Mouse (Mus musculus): ENCODE results near the gene Gm48552. TPM values are rescaled to one million over a fixed set of nuclear protein-coding genes. Genes with fewer than 3 reads are reported as not detected.
A peak's percentile ranks its signal among the peaks of the same experiment; 100 is the strongest.

The Gm48552 gene
- polyA plus RNA-seq, 1 experiment: 0.73 TPM

DNA sequence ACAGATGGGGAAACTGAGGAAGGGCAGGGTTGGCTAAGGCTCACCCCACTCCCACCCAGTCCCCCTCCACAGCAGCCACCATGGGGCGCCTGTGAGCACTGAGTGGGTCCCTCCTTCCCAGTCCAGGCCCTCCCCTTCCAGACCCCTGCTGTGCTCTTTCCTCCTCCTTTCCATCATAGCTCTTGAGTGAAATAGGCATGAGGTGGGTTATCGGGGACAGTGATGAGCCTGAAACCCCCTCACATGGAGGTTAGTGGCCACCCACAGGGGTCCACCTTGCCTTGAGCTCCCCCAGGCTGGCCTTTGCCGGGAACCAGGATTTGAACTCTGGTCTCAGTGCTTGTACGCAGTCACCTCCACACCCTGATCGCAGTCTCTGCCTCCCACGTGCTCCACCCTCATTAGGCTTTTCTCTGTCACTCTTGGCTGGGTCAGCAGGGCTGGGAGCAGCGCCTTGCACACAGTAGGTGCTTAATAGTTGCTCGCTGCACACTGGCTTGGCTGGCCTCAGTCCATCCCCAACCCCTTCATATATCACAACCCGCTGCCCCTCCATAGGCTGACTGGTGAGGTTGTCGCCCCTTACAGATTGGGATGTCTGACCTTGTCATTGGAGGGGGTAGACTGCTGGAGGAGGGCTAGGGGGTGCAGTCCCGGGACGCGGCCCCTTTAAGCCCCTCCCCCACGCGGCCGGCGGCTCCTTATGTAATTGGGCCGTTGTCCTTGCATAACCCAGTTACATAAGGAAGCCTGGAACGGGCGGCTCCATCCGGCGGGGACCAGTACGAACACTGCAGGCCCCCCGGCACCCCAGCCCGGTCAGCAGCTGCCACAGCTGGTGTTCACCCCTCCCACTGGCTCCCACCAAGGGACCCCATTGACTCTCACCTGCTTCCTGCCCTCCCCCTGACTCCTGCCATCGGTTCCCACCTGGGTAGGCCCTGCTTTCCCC, 24.8 kb downstream of the Gm48552 start:
- Histone ChIP-seq H3K27me3 (ENCODE audit: control insufficient read depth, insufficient read depth, insufficient read length) (no peaks in the 10 kb centered on the region), H3K36me3 (ENCODE audit: control insufficient read depth, insufficient read depth) (peaks cover 5% of the 10 kb centered on the region), H3K79me2 (ENCODE audit: control insufficient read depth, insufficient read depth) (peaks cover 51% of the 10 kb centered on the region), H3K4me3 (no peak overlapping the region), H3K4me2 (ENCODE audit: low read depth) (peak overlapping the region; percentile 76), H3ac (ENCODE audit: control insufficient read depth, insufficient read length) (no peak overlapping the region)
- no peak for TF ChIP-seq E2F4 (IDR thresholded peaks at IDR 0.05; ENCODE audit: insufficient read depth)
- no peak for TF ChIP-seq MYOG (IDR thresholded peaks at IDR 0.05; ENCODE audit: control insufficient read depth in 1 of 3, insufficient read depth in 1 of 3, insufficient read length in 2 of 3, low read depth in 2 of 3)
- TF ChIP-seq CEBPB (IDR thresholded peaks at IDR 0.05; ENCODE audit: insufficient read depth, poor library complexity, severe bottlenecking): no peak
- no peak for TF ChIP-seq TCF3 (IDR thresholded peaks at IDR 0.05; ENCODE audit: insufficient read length, low read depth)
- TF ChIP-seq USF1 (IDR thresholded peaks at IDR 0.05; ENCODE audit: low read depth): no peak
- TF ChIP-seq TCF12 (IDR thresholded peaks at IDR 0.05; ENCODE audit: insufficient read depth, poor library complexity, severe bottlenecking): no peak
- no peak for TF ChIP-seq POLR2AphosphoS2 (IDR thresholded peaks at IDR 0.05; ENCODE audit: insufficient read length, low read depth)
- no peak for TF ChIP-seq MAX (IDR thresholded peaks at IDR 0.05; ENCODE audit: low read depth)
- TF ChIP-seq MYOD1 (IDR thresholded peaks at IDR 0.05; ENCODE audit: control insufficient read depth in 1 of 3, insufficient read length in 2 of 3, low read depth in 2 of 3): no peak
- TF ChIP-seq SRF (IDR thresholded peaks at IDR 0.05; ENCODE audit: control insufficient read depth, insufficient read length, low read depth): no peak
- TF ChIP-seq REST (IDR thresholded peaks at IDR 0.05; ENCODE audit: insufficient read depth, insufficient read length): no peak
- TF ChIP-seq POLR2A (IDR thresholded peaks at IDR 0.05; ENCODE audit: insufficient read length, low read depth): no peak

DNA sequence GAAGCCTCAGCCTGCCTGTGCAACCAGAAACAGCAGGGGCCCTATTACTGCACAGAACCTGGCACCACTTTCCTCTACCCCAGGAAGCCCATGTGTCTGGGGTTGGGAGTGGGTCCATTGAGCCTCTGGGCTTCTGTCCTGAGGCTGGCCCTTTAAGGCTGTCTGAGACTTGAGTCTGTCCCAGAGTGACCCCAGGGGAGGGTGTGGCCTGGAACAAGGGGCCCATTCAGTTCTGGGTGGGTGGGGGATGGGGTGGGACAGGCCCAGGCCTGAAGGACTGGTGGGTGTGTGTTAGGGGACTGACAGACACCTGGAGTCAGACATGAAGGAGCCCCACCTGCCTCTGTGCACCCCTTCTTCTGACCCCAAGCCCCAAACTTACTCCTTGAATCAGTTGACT, 25.9 kb downstream of the Gm48552 start:
- H3K79me2 ChIP-seq (ENCODE audit: control insufficient read depth, insufficient read depth): peaks cover 61% of the 10 kb centered on the region
- H3K4me3 ChIP-seq: no peak overlapping the region
- peak overlapping the region; percentile 61 for H3K4me2 ChIP-seq (ENCODE audit: low read depth)
- H3ac ChIP-seq (ENCODE audit: control insufficient read depth, insufficient read length): no peak overlapping the region
- H3K36me3 ChIP-seq (ENCODE audit: control insufficient read depth, insufficient read depth): peaks cover 5% of the 10 kb centered on the region
- TF ChIP-seq SRF (IDR thresholded peaks at IDR 0.05; ENCODE audit: control insufficient read depth, insufficient read length, low read depth) (no peak), E2F4 (IDR thresholded peaks at IDR 0.05; ENCODE audit: insufficient read depth) (no peak), MAX (IDR thresholded peaks at IDR 0.05; ENCODE audit: low read depth) (no peak), MYOD1 (IDR thresholded peaks at IDR 0.05; ENCODE audit: control insufficient read depth in 1 of 3, insufficient read length in 2 of 3, low read depth in 2 of 3) (peak in 1 of 3 experiments; percentile 8), POLR2AphosphoS2 (IDR thresholded peaks at IDR 0.05; ENCODE audit: insufficient read length, low read depth) (no peak), CEBPB (IDR thresholded peaks at IDR 0.05; ENCODE audit: insufficient read depth, poor library complexity, severe bottlenecking) (no peak)
- H3K27me3 ChIP-seq (ENCODE audit: control insufficient read depth, insufficient read depth, insufficient read length): no peaks in the 10 kb centered on the region

DNA sequence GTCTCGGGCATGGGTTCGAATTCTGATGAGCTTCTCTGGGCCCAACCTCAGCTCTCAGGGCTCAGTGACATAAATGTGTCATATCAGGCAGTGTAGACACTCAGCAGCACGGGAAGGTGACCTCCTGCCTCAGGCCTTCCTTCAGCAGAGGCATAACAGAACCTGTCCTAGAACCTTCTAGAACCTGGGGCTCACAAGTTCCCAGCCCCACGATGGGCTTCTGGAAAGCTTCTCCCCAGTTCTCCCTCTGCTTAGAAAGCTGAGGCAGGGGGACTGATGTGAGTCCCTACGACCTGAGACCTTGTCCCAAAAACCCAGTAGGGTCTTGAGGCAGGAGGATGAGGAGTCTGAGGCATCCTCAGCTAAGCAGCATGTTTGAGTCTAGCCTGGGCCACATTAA, 26.3 kb downstream of the Gm48552 start:
- H3K36me3 ChIP-seq (ENCODE audit: control insufficient read depth, insufficient read depth): peaks cover 5% of the 10 kb centered on the region

DNA sequence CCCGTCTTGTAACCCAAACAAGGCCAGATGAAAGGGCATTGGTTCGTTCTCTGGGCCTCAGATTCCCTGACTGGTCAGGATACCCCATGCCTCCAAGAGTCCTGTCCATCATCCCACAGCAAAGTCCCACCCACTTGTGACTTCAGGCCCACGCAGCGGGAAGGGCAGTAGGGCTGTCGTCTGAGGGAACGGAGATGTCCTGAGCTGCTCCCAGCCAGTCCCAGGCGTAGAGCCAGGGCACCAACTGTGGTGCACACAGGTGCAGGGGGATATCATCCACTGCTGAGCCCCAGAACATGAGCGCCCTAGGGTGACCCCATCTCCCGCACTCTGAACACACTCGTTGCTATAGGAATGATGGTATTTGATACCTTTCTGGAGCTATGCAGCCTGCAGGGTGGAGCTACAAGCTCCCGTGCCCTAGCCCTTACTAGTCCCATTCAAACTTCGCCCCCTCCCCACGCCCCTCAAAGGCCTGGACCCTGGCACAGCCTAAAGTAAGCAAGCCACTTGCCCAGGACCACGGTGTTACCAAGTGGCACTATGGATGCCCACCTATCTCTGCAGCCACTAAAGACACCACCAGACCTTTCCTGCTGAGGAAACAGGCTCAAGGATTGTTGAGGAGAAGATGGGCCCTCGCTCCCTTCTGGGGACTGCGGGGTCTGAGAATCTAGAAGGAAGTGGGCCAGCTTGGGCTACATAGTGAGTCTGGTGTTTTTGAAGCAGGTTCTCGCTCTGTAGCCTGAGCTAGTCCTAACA, 26.9 kb downstream of the Gm48552 start:
- peaks cover 65% of the 10 kb centered on the region for H3K79me2 ChIP-seq (ENCODE audit: control insufficient read depth, insufficient read depth)
- peak overlapping the region; percentile 61 for H3K4me2 ChIP-seq (ENCODE audit: low read depth)
- H3ac ChIP-seq (ENCODE audit: control insufficient read depth, insufficient read length): no peak overlapping the region
- peaks cover 5% of the 10 kb centered on the region for H3K36me3 ChIP-seq (ENCODE audit: control insufficient read depth, insufficient read depth)
- no peaks in the 10 kb centered on the region for H3K27me3 ChIP-seq (ENCODE audit: control insufficient read depth, insufficient read depth, insufficient read length)
- no peak for TF ChIP-seq REST (IDR thresholded peaks at IDR 0.05; ENCODE audit: insufficient read depth, insufficient read length)
- TF ChIP-seq MYOD1 (IDR thresholded peaks at IDR 0.05; ENCODE audit: control insufficient read depth in 1 of 3, insufficient read length in 2 of 3, low read depth in 2 of 3): peak in 1 of 3 experiments; percentile 91
- no peak for TF ChIP-seq MAX (IDR thresholded peaks at IDR 0.05; ENCODE audit: low read depth)
- TF ChIP-seq MYOG (IDR thresholded peaks at IDR 0.05; ENCODE audit: control insufficient read depth in 1 of 3, insufficient read depth in 1 of 3, insufficient read length in 2 of 3, low read depth in 2 of 3): peak in 2 of 3 experiments; percentile 86 to 96
- TF ChIP-seq TCF12 (IDR thresholded peaks at IDR 0.05; ENCODE audit: insufficient read depth, poor library complexity, severe bottlenecking): peak; percentile 47
- no peak overlapping the region for H3K4me3 ChIP-seq

More for the DNA sequence above, 26.3 kb downstream of the Gm48552 start:
- Histone ChIP-seq H3K4me3 (no peak overlapping the region), H3K79me2 (ENCODE audit: control insufficient read depth, insufficient read depth) (peaks cover 65% of the 10 kb centered on the region), H3ac (ENCODE audit: control insufficient read depth, insufficient read length) (no peak overlapping the region), H3K4me2 (ENCODE audit: low read depth) (peak overlapping the region; percentile 61), H3K27me3 (ENCODE audit: control insufficient read depth, insufficient read depth, insufficient read length) (no peaks in the 10 kb centered on the region)
- TF ChIP-seq CEBPB (IDR thresholded peaks at IDR 0.05; ENCODE audit: insufficient read depth, poor library complexity, severe bottlenecking): no peak
- no peak for TF ChIP-seq MYOG (IDR thresholded peaks at IDR 0.05; ENCODE audit: control insufficient read depth in 1 of 3, insufficient read depth in 1 of 3, insufficient read length in 2 of 3, low read depth in 2 of 3)
- no peak for TF ChIP-seq POLR2AphosphoS2 (IDR thresholded peaks at IDR 0.05; ENCODE audit: insufficient read length, low read depth)
- TF ChIP-seq TCF3 (IDR thresholded peaks at IDR 0.05; ENCODE audit: insufficient read length, low read depth): no peak
- no peak for TF ChIP-seq TCF12 (IDR thresholded peaks at IDR 0.05; ENCODE audit: insufficient read depth, poor library complexity, severe bottlenecking)
- TF ChIP-seq MAX (IDR thresholded peaks at IDR 0.05; ENCODE audit: low read depth): no peak

Measured in myocyte (in vitro differentiated cells).